Mouse (Mus musculus): ENCODE measurements at regions not wholly inside any gene's neighbourhood (a gene's known extent, or its start where the extent isn't known, plus 50 kb on each side); places are given as distances from the start of the nearest gene placed in this dataset.

DNA sequence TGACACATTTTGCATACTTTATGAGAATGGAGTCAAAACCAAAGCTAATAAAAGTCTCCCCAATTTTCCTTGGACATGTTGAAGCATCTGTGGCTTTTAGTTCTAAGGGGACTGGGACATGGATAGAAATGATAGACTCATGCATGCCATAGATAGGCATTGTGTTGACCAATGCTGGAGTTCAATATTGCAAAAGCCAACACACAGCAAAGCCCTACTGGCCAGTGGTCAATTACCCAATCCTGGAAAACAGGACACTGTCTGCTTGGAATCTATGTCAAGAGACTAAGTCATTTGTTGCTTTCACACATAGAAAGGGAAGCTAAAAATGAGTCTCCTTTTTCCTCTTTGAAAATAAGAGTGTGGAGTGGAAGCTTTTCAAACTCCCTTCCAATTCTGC lies 99.1 kb upstream of the Fam204a start:
- no peak for TF ChIP-seq CTCF (IDR thresholded peaks at IDR 0.05)
- no peak for TF ChIP-seq POLR2A (IDR thresholded peaks at IDR 0.05; ENCODE audit: insufficient read depth, low read depth, low read length)
- TF ChIP-seq EP300 (IDR thresholded peaks at IDR 0.05; ENCODE audit: insufficient read depth, low read depth, low read length) = no peak

All from heart, adult 2 months (tissue).